Mouse (Mus musculus) thymus, adult 2 months (tissue): ENCODE results near the gene Nr1d1. TPM values are rescaled to one million over a fixed set of nuclear protein-coding genes. Genes with fewer than 3 reads are reported as not detected.

Source experiments
- DNase-seq: peaks from one replicate; pipeline ENCODE4 v3.0.0; 2021
- H3K27ac ChIP-seq: fragments of 200-500 bp; 2 replicates; pipeline ENCODE4 v1.5.1; 2012; ENCODE audit warnings: low read length, control low read depth; ENCODE audit not compliant: control insufficient read depth, insufficient read depth
- H3K27me3 ChIP-seq: fragments of 200-500 bp; 2 replicates; pipeline ENCODE4 v1.6.1; 2012; ENCODE audit warnings: mild to moderate bottlenecking, low read length, moderate library complexity, mixed read lengths; ENCODE audit not compliant: control insufficient read depth, insufficient read depth
- H3K36me3 ChIP-seq: fragments of 200-500 bp; 2 replicates; pipeline ENCODE4 v1.6.1; 2012; ENCODE audit warnings: mild to moderate bottlenecking, low read length, moderate library complexity; ENCODE audit not compliant: control insufficient read depth, insufficient read depth
- H3K4me1 ChIP-seq: fragments of 200-500 bp; replicated peaks from 2 replicates; pipeline ENCODE4 v1.6.1; 2012; ENCODE audit warnings: low read length; ENCODE audit not compliant: control insufficient read depth, insufficient read depth
- H3K4me3 ChIP-seq: fragments of 200-500 bp; 2 replicates; pipeline ENCODE4 v1.5.1; 2012; ENCODE audit warnings: mild to moderate bottlenecking, low read length, control low read depth, moderate library complexity; ENCODE audit not compliant: control insufficient read depth, insufficient read depth
- CTCF ChIP-seq: fragments of 200-500 bp; IDR thresholded peaks from 2 replicates; pipeline ENCODE4 v1.5.1; 2012; ENCODE audit warnings: mild to moderate bottlenecking, control low read depth, low read length, moderate library complexity, borderline replicate concordance; ENCODE audit not compliant: control insufficient read depth, poor library complexity, insufficient read depth; ENCODE audit errors: extremely low read depth
- POLR2A ChIP-seq: fragments of 200-500 bp; IDR thresholded peaks from 2 replicates; pipeline ENCODE4 v1.6.1; 2012; ENCODE audit warnings: mild to moderate bottlenecking, low read length, control low read depth, moderate library complexity; ENCODE audit not compliant: control insufficient read depth, poor library complexity, insufficient read depth; ENCODE audit errors: extremely low read depth
- WGBS: fragments of 180-500 bp; shearing (Covaris S2); methylation state at CpG from one replicate; pipeline ENCODE4 v1.1.7; 2018; 5-methylcytosine and 5-hydroxymethylcytosine counted together
- polyA plus RNA-seq: library from polyadenylated mRNA; depleted of rRNA; stranded (reverse); fragments of >200 nt; gene quantifications from 2 replicates; pipeline ENCODE4 v1.2.3, GENCODE M21; 2012

The Nr1d1 gene
- polyA plus RNA-seq, 1 experiment, result 37.7 TPM

GRCm38 (mm10) chr11:98745932-98746853 lies 28.9 kb downstream of the Nr1d1 start:
- 72% methylated on average over 12 of the region's 12 CpGs for WGBS
- 0 out of 2 replicates have a peak overlapping the region, but pooled peaks have one; percentile 0 for H3K27ac ChIP-seq

DNA sequence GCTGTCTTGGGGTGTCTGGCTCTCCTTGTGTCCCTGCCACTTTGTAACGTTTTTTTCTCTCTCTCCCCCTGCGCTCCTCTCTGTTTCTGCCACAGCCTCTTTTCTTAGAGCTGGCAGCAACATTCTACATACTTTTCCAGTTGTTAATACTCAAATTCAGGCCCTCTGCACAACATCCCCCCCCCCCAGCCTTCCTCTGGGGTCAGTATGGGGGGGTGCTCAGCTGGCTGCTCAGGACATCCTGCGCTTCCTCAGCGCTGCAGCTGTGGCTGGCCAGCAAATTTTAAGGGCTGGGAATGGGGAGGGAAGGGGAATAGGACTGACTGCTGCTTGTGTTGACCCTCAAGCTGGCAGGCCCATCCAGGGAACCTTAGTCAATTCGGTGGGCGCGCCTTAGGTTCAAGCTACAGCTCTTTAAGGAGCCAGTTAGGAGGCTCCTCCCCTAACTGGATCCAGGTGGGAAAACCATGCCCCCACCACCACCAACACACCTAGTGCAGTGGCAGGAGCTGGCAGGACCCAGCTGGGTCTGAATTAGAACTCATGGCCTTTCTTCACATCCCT lies 30.6 kb downstream of the Nr1d1 start:
- TF ChIP-seq POLR2A (no peak), CTCF (no peak)
- H3K4me1 ChIP-seq, result peaks cover 71% of the 10 kb centered on the region
- 80% methylated on average over 7 of the region's 7 CpGs for WGBS
- H3K36me3 ChIP-seq, result no peaks in the 10 kb centered on the region
- no peak overlapping the region for H3K27ac ChIP-seq
- no peaks in the 10 kb centered on the region for H3K27me3 ChIP-seq
- no peak overlapping the region for H3K4me3 ChIP-seq
- DNase-seq, result no peak

More at GRCm38 (mm10) chr11:98745932-98746853, 28.9 kb downstream of the Nr1d1 start:
- DNase-seq, result no peak
- TF ChIP-seq CTCF (no peak), POLR2A (no peak)
- H3K36me3 ChIP-seq, result no peaks in the 10 kb centered on the region
- H3K4me1 ChIP-seq, result peaks cover 68% of the 10 kb centered on the region
- no peak overlapping the region for H3K4me3 ChIP-seq
- H3K27me3 ChIP-seq, result no peaks in the 10 kb centered on the region

DNA sequence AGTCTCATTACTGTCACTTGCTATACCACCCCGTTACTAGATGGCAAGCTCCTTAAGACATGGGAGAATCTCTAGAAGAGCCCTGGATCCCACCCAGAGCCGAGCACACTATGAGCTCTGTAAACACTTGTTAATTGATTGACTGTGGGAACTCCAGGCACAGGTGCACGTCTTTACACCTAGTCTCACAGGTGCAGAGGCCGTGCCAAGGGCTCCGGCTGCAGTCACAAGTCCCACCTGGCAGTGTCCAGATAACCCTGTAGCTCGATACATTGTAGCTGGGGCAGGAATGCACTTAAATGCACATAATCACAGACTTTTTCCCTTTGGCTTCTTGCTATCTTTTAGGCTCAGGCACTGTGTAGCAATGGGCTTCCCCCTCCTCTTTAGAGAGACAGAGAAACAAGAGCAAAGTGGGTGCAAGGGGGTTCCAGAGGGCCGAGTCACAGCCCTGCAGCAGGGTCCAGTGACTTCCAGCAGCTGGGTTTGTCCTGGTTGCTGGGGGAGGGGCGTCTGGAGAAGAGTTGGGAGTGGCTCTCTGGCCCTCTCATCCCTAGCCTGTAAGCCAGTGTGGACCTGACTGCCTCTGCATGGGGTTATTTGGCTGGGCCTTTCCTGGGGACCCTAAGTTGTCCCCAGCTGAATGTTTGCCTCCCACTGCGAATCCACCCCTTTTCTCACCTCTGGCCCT lies 31.3 kb downstream of the Nr1d1 start:
- no peak overlapping the region for H3K4me3 ChIP-seq
- H3K36me3 ChIP-seq, result no peaks in the 10 kb centered on the region
- no peak for DNase-seq
- no peak for TF ChIP-seq CTCF
- TF ChIP-seq POLR2A, result no peak
- WGBS, result 83% methylated on average over 9 of the region's 9 CpGs
- H3K27ac ChIP-seq, result no peak overlapping the region
- H3K4me1 ChIP-seq, result peaks cover 66% of the 10 kb centered on the region
- no peaks in the 10 kb centered on the region for H3K27me3 ChIP-seq

GRCm38 (mm10) chr11:98742397-98743291 lies 32.5 kb downstream of the Nr1d1 start:
- Histone ChIP-seq H3K36me3 (no peaks in the 10 kb centered on the region), H3K4me3 (peak overlapping the region; percentile 62), H3K27ac (no peak overlapping the region), H3K27me3 (no peaks in the 10 kb centered on the region), H3K4me1 (peaks cover 54% of the 10 kb centered on the region)
- DNase-seq, result no peak
- 14% methylated on average over 21 of the region's 21 CpGs for WGBS
- TF ChIP-seq POLR2A, result no peak
- no peak for TF ChIP-seq CTCF

DNA sequence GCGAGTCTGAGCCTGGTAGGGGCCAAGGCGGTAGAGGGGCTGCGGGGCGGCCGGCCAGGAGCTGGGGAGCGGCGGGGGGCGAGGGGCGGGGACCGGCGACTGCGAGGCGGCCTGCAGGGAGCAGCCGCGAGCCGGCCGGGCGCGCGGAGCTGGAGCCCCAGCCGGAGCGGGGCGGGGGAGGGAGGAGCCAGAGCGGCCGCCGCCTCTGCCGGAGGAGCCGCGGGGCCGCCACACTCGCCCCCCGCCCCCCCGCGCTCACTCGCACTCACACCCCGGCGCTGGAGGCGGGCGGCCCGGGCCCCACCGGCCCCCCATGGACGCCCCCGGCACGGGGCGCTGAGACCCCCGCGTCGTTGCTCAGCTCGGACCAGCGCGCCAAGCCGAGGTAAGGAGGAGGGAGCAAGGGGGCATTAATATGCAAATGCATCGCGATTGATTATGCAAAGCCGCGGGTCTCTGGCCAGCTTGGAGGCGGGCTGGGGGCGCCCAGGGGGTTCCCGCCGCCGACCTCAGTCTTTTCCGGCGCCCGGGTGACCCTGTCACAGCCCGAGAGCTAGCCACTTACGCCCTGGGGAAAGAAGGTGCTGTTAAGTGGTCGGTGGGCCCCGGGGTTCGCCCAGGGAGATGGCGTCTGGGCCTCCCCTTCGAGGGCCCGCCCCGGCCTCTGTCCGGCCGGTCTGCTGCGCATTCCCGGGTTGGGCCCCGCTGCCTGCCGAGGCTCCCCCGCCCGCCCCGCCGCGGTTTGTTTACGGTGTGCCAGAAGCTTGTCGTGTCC lies 33.3 kb downstream of the Nr1d1 start:
- Histone ChIP-seq H3K4me3 (peak overlapping the region; percentile 62), H3K27ac (no peak overlapping the region), H3K4me1 (peaks cover 48% of the 10 kb centered on the region), H3K36me3 (no peaks in the 10 kb centered on the region), H3K27me3 (no peaks in the 10 kb centered on the region)
- DNase-seq, result peak; percentile 82
- no peak for TF ChIP-seq POLR2A
- TF ChIP-seq CTCF, result 0 out of 2 replicates have a peak, but pooled peaks have one; percentile 22
- under 1% methylated on average over 68 of the region's 86 CpGs for WGBS
